Mouse (Mus musculus) midbrain, embryonic 14.5 days (tissue): ENCODE measurements around the gene Rbm7. TPM values are rescaled to one million over a fixed set of nuclear protein-coding genes. Genes with fewer than 3 reads are reported as not detected.

Experiments used
- microRNA-seq: library from miRNA; unstranded; fragments of <30 nt; microRNA quantifications from one replicate; pipeline ENCODE4, GENCODE M21; 2016
- polyA plus RNA-seq: library from polyadenylated mRNA; unstranded; fragments of >200 nt; fragmentation: Nextera tagmentation; extraction: Ambion mirVana; gene quantifications from 2 replicates; pipeline ENCODE4 v1.2.1, GENCODE M21; 2014

Rbm7 gene
- polyA plus RNA-seq, 1 experiment from 2014 or later, result 90.7 TPM

Small RNA genes lying within 50 kb of the gene (microRNA-seq; reads per million reads assigned to microRNA genes)
- gene Gm23653, result not detected

Other genes starting within 250 kb of the Rbm7 start
- gene Nxpe2, start 141.8 kb downstream of the Rbm7 start, polyA plus RNA-seq, result 0.34 and 0.58 TPM in 2 replicates
- 70.9 and 76.0 TPM in 2 replicates for gene Rexo2, start 14.7 kb downstream of the Rbm7 start, polyA plus RNA-seq
- gene Gm5617, start 143 bp upstream of the Rbm7 start, polyA plus RNA-seq, result 28.4 and 28.5 TPM in 2 replicates
- 0.99 and 1.0 TPM in 2 replicates for gene Nnmt, start 109.9 kb upstream of the Rbm7 start, polyA plus RNA-seq